Mouse (Mus musculus) retina, adult 2 months (tissue): Measurements from ENCODE around the gene Tctn3.
"Not testable (repeated sequence)": the region's sequence is repeated elsewhere in the genome, so short reads cannot be mapped to it uniquely, and the experiment has no call there.

Experiments
- DNase-seq: peaks from one replicate; pipeline ENCODE4 v3.0.0-alpha.2; 2012; ENCODE audit warnings: low read depth, low spot score

The Tctn3 gene

GRCm38 (mm10) chr19:40625935-40626334 is 13.9 kb upstream of the Tctn3 start:
- DNase-seq: no peak

- not testable (repeated sequence) for DNase-seq
Measured at GRCm38 (mm10) chr19:40621616-40622015, 9.6 kb upstream of the Tctn3 start.

- no peak for DNase-seq
Measured at GRCm38 (mm10) chr19:40616021-40616420, 4.0 kb upstream of the Tctn3 start.

- DNase-seq: no peak
Measured at GRCm38 (mm10) chr19:40614811-40615210, 2.8 kb upstream of the Tctn3 start.

GRCm38 (mm10) chr19:40607676-40608075 is 4.4 kb downstream of the Tctn3 start:
- no peak for DNase-seq

- DNase-seq: no peak
Measured at GRCm38 (mm10) chr19:40605189-40605588, 6.8 kb downstream of the Tctn3 start.

GRCm38 (mm10) chr19:40601870-40602269 is 10.2 kb downstream of the Tctn3 start:
- no peak for DNase-seq

- not testable (repeated sequence) for DNase-seq
Measured at GRCm38 (mm10) chr19:40600846-40601245, 11.2 kb downstream of the Tctn3 start.

GRCm38 (mm10) chr19:40595831-40596230 is 16.2 kb downstream of the Tctn3 start:
- DNase-seq: no peak

- DNase-seq: no peak
Measured at GRCm38 (mm10) chr19:40595231-40595630, 16.8 kb downstream of the Tctn3 start.

GRCm38 (mm10) chr19:40589530-40589880 is 22.5 kb downstream of the Tctn3 start:
- DNase-seq: no peak

GRCm38 (mm10) chr19:40588847-40589529 is 23.0 kb downstream of the Tctn3 start:
- peak; percentile 59 for DNase-seq

GRCm38 (mm10) chr19:40588293-40588654 is 23.8 kb downstream of the Tctn3 start, which contains the start of gene Aldh18a1:
TSS of gene Aldh18a1 (minus strand) at chr19:40588463.
- DNase-seq: peak; percentile 87

GRCm38 (mm10) chr19:40587491-40588292 is 24.3 kb downstream of the Tctn3 start:
- DNase-seq: no peak

- DNase-seq: no peak
Measured at GRCm38 (mm10) chr19:40586908-40587307, 25.1 kb downstream of the Tctn3 start.

GRCm38 (mm10) chr19:40581662-40582061 is 30.4 kb downstream of the Tctn3 start:
- DNase-seq: no peak

GRCm38 (mm10) chr19:40580902-40581301 is 31.1 kb downstream of the Tctn3 start:
- DNase-seq: no peak

GRCm38 (mm10) chr19:40575438-40575837 is 36.6 kb downstream of the Tctn3 start:
- no peak for DNase-seq

- no peak for DNase-seq
Measured at GRCm38 (mm10) chr19:40570726-40571125, 41.3 kb downstream of the Tctn3 start.

- no peak for DNase-seq
Measured at GRCm38 (mm10) chr19:40567616-40568015, 44.4 kb downstream of the Tctn3 start.

- no peak for DNase-seq
Measured at GRCm38 (mm10) chr19:40563880-40564645, 48.0 kb downstream of the Tctn3 start.

- not testable (repeated sequence) for DNase-seq
Measured at GRCm38 (mm10) chr19:40561521-40561920, 50.5 kb downstream of the Tctn3 start.
